Mouse (Mus musculus) megakaryocyte, embryonic 14.5 days (primary cell): Measurements from ENCODE around the gene Trpc1.

Experiments
- FLI1 ChIP-seq: IDR thresholded peaks from 2 replicates; pipeline ENCODE4 v1.6.1; 2012; ENCODE audit warnings: low read length, inconsistent platforms, mixed read lengths
- GATA1 ChIP-seq: IDR thresholded peaks from 3 replicates; pipeline ENCODE4 v1.6.1; 2012; ENCODE audit warnings: mixed read lengths, low read length, inconsistent platforms, borderline replicate concordance

DNA sequence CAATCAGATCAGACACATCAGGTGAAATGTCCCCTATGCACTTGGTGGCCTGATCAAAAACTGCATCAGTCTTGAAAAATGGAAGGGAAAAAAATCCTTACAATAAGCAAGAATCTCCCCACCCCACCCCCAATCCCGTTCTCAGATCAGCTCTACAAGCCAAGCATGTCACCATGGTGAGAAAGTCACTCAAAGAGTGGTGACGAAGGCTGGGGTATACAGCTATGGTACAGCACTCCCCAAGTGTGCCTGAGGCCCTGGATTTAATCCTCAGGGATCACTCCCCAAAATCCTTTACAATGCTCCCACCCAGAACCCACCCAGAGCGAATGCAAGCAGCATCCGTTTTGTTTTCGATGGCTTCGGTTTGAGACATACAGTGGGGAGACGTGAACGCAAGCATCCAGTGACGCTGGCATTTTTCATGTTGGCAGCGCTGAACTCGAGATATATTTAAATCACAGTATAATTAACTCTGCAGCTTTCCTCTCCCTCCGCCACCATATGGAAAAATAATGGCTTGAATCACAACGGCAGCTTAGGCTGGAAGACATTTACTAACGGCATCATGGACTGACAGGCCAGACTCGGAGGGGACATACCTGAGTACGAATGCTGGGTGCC lies 34.8 kb upstream of the Trpc1 start:
- no peak for TF ChIP-seq FLI1
- no peak for TF ChIP-seq GATA1
